Mouse (Mus musculus) small intestine, adult 2 months (tissue): ENCODE measurements around the gene Hist1h1b. TPM values are rescaled to one million over a fixed set of nuclear protein-coding genes. Genes with fewer than 3 reads are reported as not detected.
A peak's percentile ranks its signal among the peaks of the same experiment; 100 is the strongest.
"Not testable (repeated sequence)": the region's sequence is repeated elsewhere in the genome, so short reads cannot be mapped to it uniquely, and the experiment has no call there.

Experiments
- H3K27ac ChIP-seq: fragments of 200-500 bp; 2 replicates; pipeline ENCODE4 v1.5.1; 2012; ENCODE audit warnings: low read depth, low read length, control low read depth, inconsistent platforms; ENCODE audit not compliant: insufficient read depth
- H3K27me3 ChIP-seq: fragments of 200-500 bp; 2 replicates; pipeline ENCODE4 v1.6.1; 2012; ENCODE audit warnings: mild to moderate bottlenecking, moderate library complexity, low read length, inconsistent platforms; ENCODE audit not compliant: control insufficient read depth, insufficient read depth
- H3K36me3 ChIP-seq: fragments of 200-500 bp; 2 replicates; pipeline ENCODE4 v1.6.1; 2012; ENCODE audit warnings: mild to moderate bottlenecking, low read length, control low read depth, inconsistent platforms; ENCODE audit not compliant: control insufficient read depth, insufficient read depth
- H3K4me1 ChIP-seq: fragments of 200-500 bp; 2 replicates; pipeline ENCODE4 v1.6.1; 2012; ENCODE audit warnings: low read length, inconsistent platforms, mixed read lengths; ENCODE audit not compliant: control insufficient read depth, insufficient read depth, insufficient read length
- H3K4me3 ChIP-seq: fragments of 200-500 bp; 2 replicates; pipeline ENCODE4 v1.5.1; 2012; ENCODE audit warnings: low read depth, mild to moderate bottlenecking, control low read depth, inconsistent platforms, low read length, moderate library complexity
- CTCF ChIP-seq: fragments of 200-500 bp; IDR thresholded peaks from 2 replicates; pipeline ENCODE4 v1.5.1; 2012; ENCODE audit warnings: low read depth, mild to moderate bottlenecking, control low read depth, inconsistent platforms, low read length, moderate library complexity, mixed read lengths; ENCODE audit not compliant: insufficient replicate concordance, insufficient read length; ENCODE audit errors: extremely low read depth
- POLR2A ChIP-seq: fragments of 200-500 bp; IDR thresholded peaks from 2 replicates; pipeline ENCODE4 v1.6.1; 2012; ENCODE audit warnings: low read depth, mild to moderate bottlenecking, control low read depth, inconsistent platforms, low read length, moderate library complexity
- WGBS: fragments of 180-500 bp; shearing (Covaris S2); methylation state at CpG from one replicate; pipeline ENCODE4 v1.1.7; 2018; 5-methylcytosine and 5-hydroxymethylcytosine counted together
- polyA plus RNA-seq: library from polyadenylated mRNA; depleted of rRNA; stranded (reverse); fragments of >200 nt; gene quantifications from 2 replicates; pipeline ENCODE4 v1.2.3, GENCODE M21; 2012

Gene Hist1h1b
- polyA plus RNA-seq, 1 experiment = 2.6 TPM

DNA sequence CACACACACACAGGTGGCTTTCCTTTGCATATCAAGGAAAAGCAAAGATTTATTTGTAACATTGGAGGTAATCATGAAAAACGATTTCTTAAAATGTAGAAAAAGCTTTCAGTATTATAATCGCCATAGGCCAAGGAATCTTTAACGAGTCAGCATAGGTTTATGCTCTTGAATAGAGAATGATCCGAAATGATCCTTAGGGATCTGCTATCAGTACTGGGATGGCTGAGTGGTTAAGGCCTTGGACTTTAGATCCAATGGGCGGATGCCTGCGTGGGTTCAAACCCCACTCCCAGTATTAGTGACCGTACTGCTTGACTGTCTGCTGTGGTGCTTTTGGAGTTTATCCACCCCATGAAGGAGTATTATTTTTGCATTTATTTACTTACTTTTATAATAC is 15.2 kb upstream of the Hist1h1b start:
- 92% methylated on average over 7 of the region's 7 CpGs for WGBS
- no peak overlapping the region for H3K4me3 ChIP-seq
- no peak overlapping the region for H3K27ac ChIP-seq
- H3K27me3 ChIP-seq = no peaks in the 10 kb centered on the region
- no peaks in the 10 kb centered on the region for H3K36me3 ChIP-seq
- no peak for TF ChIP-seq POLR2A
- no peak for TF ChIP-seq CTCF
- H3K4me1 ChIP-seq = no peaks in the 10 kb centered on the region

GRCm38 (mm10) chr13:21790601-21791283 is 10.3 kb upstream of the Hist1h1b start:
- no peak for TF ChIP-seq CTCF
- no peak for TF ChIP-seq POLR2A
- no peak overlapping the region for H3K27ac ChIP-seq
- H3K4me1 ChIP-seq = no peaks in the 10 kb centered on the region
- peak overlapping the region; percentile 35 for H3K4me3 ChIP-seq
- 12% methylated on average over 18 of the region's 18 CpGs for WGBS
- H3K36me3 ChIP-seq = no peaks in the 10 kb centered on the region
- no peaks in the 10 kb centered on the region for H3K27me3 ChIP-seq

DNA sequence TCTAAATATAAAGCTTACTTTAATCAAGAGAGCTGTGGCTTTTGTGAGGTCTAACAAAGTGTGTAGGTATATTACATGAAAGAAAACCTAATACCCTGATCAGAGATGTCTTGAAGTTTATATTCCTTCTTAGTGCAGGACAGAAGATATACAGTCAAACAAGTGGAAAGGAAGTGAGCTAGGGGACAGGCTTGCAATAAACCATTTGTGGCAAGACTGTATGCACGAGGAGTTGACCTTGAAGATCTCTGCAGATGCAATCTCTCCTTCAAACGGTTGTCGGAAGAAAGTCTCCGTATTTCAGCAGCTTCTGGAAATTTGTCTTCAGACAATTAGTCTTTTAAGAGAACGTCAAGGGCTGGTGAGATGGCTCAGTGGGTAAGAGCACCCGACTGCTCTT is 9.5 kb upstream of the Hist1h1b start:
- Histone ChIP-seq H3K4me1 (no peaks in the 10 kb centered on the region), H3K27me3 (no peaks in the 10 kb centered on the region), H3K27ac (no peak overlapping the region), H3K36me3 (no peaks in the 10 kb centered on the region), H3K4me3 (no peak overlapping the region)
- 53% methylated on average over 6 of the region's 6 CpGs for WGBS
- TF ChIP-seq CTCF (no peak), POLR2A (no peak)

DNA sequence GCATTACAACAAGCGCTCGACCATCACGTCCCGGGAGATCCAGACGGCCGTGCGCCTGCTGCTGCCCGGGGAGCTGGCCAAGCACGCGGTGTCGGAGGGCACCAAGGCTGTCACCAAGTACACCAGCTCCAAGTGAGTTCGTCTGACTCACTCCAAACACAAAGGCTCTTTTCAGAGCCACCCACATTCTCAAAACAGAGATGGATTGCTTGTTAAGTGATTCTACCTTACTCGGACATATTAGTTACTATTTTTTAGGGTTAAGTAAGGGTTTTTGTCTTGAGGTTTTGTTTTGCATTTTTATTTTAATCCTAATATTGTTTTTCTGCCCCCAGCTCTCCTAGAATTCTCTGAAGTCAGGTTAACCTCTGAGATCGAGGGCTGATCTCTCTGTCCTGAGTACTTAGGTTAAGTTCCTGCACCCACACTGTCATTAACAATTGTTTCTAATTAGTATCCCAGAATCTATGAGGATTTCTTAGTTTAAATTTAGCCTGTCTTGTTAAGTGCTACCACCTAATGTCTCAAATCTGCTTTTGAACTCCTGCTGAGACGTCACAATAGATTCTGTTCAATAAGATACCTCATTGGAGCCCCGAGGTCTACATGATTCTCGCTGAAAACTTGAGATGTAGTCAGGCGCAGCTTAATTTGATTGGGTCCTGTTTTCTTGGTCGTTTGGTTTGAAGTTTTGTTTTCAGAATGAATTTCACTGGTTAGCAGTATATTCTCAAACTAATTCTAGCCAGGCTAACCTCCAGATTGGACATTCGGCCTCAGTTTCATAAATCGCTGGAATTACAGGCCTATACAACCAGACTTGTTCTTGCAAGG is 7.6 kb upstream of the Hist1h1b start:
- Histone ChIP-seq H3K4me1 (no peaks in the 10 kb centered on the region), H3K27ac (no peak overlapping the region), H3K36me3 (no peaks in the 10 kb centered on the region), H3K4me3 (peak overlapping the region; percentile 33), H3K27me3 (no peaks in the 10 kb centered on the region)
- TF ChIP-seq CTCF (no peak), POLR2A (no peak)
- 31% methylated on average over 18 of the region's 21 CpGs for WGBS

GRCm38 (mm10) chr13:21786899-21787629 is 6.6 kb upstream of the Hist1h1b start, which contains the start of the genes Hist1h2an and Hist1h2bp:
TSS of gene Hist1h2an (minus strand) at chr13:21787218.
TSS of gene Hist1h2bp (plus strand) at chr13:21787461.
- not testable (repeated sequence) for H3K36me3 ChIP-seq, H3K4me1 ChIP-seq, H3K27me3 ChIP-seq
- Histone ChIP-seq H3K4me3 (peak within 1 kb of the TSS; percentile 65), H3K27ac (peak within 1 kb of the TSS; percentile 75)
- under 1% methylated on average over 43 of the region's 63 CpGs for WGBS

GRCm38 (mm10) chr13:21786189-21786898 is 5.9 kb upstream of the Hist1h1b start:
- H3K4me1 ChIP-seq = no peaks in the 10 kb centered on the region
- no peak for TF ChIP-seq CTCF
- no peak for TF ChIP-seq POLR2A
- WGBS = 9% methylated on average over 8 of the region's 8 CpGs
- H3K4me3 ChIP-seq = peak overlapping the region; percentile 60
- H3K36me3 ChIP-seq = no peaks in the 10 kb centered on the region
- H3K27ac ChIP-seq = peak overlapping the region; percentile 75
- H3K27me3 ChIP-seq = no peaks in the 10 kb centered on the region

- no peaks in the 10 kb centered on the region for H3K27me3 ChIP-seq
- no peak for TF ChIP-seq CTCF
- no peak for TF ChIP-seq POLR2A
- H3K36me3 ChIP-seq = no peaks in the 10 kb centered on the region
- H3K4me1 ChIP-seq = 0 out of 2 replicates have a peak, but pooled peaks cover 2% of the 10 kb centered on the region
- 69% methylated on average over 6 of the region's 6 CpGs for WGBS
- no peak overlapping the region for H3K27ac ChIP-seq
- no peak overlapping the region for H3K4me3 ChIP-seq
These were observed 3.9 kb upstream of the Hist1h1b start for GRCm38 (mm10) chr13:21784311-21784710.
